Mouse (Mus musculus): ENCODE measurements around the gene Pdcd1lg2.

Pdcd1lg2 gene

GRCm38 (mm10) chr19:29410619-29411018 is at the start of gene Pdcd1lg2:
Gene Pdcd1lg2 (plus strand): TSS chr19:29410919.
- no peak for DNase-seq (ENCODE audit: low spot score in 2 of 2)

- peak; percentile 90 to 93 for DNase-seq (ENCODE audit: low spot score in 2 of 2)
Measured at GRCm38 (mm10) chr19:29361468-29362130, 49.1 kb upstream of the Pdcd1lg2 start.

- DNase-seq (ENCODE audit: low spot score in 2 of 2), result no peak
Measured at GRCm38 (mm10) chr19:29362173-29362930, 48.4 kb upstream of the Pdcd1lg2 start.

- DNase-seq (ENCODE audit: low spot score in 2 of 2), result no peak
Measured at GRCm38 (mm10) chr19:29363557-29363956, 47.2 kb upstream of the Pdcd1lg2 start.

- no peak for DNase-seq (ENCODE audit: low spot score in 2 of 2)
Measured at GRCm38 (mm10) chr19:29364076-29364475, 46.6 kb upstream of the Pdcd1lg2 start.

- no peak for DNase-seq (ENCODE audit: low spot score in 2 of 2)
Measured at GRCm38 (mm10) chr19:29365105-29365504, 45.6 kb upstream of the Pdcd1lg2 start.

GRCm38 (mm10) chr19:29366226-29366968 is 44.3 kb upstream of the Pdcd1lg2 start:
- no peak for DNase-seq (ENCODE audit: low spot score in 2 of 2)

GRCm38 (mm10) chr19:29366969-29367622 is 43.6 kb upstream of the Pdcd1lg2 start, which contains the start of the genes Plgrkt and Cd274:
Gene Plgrkt (minus strand): TSS chr19:29367390.
Gene Cd274 (plus strand): TSS chr19:29367455.
- DNase-seq (ENCODE audit: low spot score in 2 of 2), result peak; percentile 17 to 38

GRCm38 (mm10) chr19:29368041-29368440 is 42.7 kb upstream of the Pdcd1lg2 start:
- no peak for DNase-seq (ENCODE audit: low spot score in 2 of 2)

GRCm38 (mm10) chr19:29368671-29369309 is 41.9 kb upstream of the Pdcd1lg2 start:
- no peak for DNase-seq (ENCODE audit: low spot score in 2 of 2)

- DNase-seq (ENCODE audit: low spot score in 2 of 2), result no peak
Measured at GRCm38 (mm10) chr19:29370112-29370511, 40.6 kb upstream of the Pdcd1lg2 start.

- DNase-seq (ENCODE audit: low spot score in 2 of 2), result no peak
Measured at GRCm38 (mm10) chr19:29370545-29371283, 40.0 kb upstream of the Pdcd1lg2 start.

- no peak for DNase-seq (ENCODE audit: low spot score in 2 of 2)
Measured at GRCm38 (mm10) chr19:29371284-29372081, 39.2 kb upstream of the Pdcd1lg2 start.

GRCm38 (mm10) chr19:29372138-29372537 is 38.6 kb upstream of the Pdcd1lg2 start:
- no peak for DNase-seq (ENCODE audit: low spot score in 2 of 2)

- DNase-seq (ENCODE audit: low spot score in 2 of 2), result no peak
Measured at GRCm38 (mm10) chr19:29372621-29373020, 38.1 kb upstream of the Pdcd1lg2 start.

- no peak for DNase-seq (ENCODE audit: low spot score in 2 of 2)
Measured at GRCm38 (mm10) chr19:29373438-29373837, 37.3 kb upstream of the Pdcd1lg2 start.

- no peak for DNase-seq (ENCODE audit: low spot score in 2 of 2)
Measured at GRCm38 (mm10) chr19:29374947-29375346, 35.8 kb upstream of the Pdcd1lg2 start.

- no peak for DNase-seq (ENCODE audit: low spot score in 2 of 2)
Measured at GRCm38 (mm10) chr19:29376382-29376781, 34.3 kb upstream of the Pdcd1lg2 start.

- no peak for DNase-seq (ENCODE audit: low spot score in 2 of 2)
Measured at GRCm38 (mm10) chr19:29379839-29380603, 30.7 kb upstream of the Pdcd1lg2 start.
